Mouse (Mus musculus): ENCODE measurements around the gene Olfr1090. TPM values are rescaled to one million over a fixed set of nuclear protein-coding genes. Genes with fewer than 3 reads are reported as not detected.

The Olfr1090 gene
- not detected in 2 replicates for total RNA-seq (2021)
- long read RNA-seq, experiment 1 = 0 reads
- long read RNA-seq, experiment 2 = 0 reads

GRCm38 (mm10) chr2:86758893-86759292, at the start of gene Olfr1090:
Gene Olfr1090, minus strand, starts transcription at chr2:86758993.
- no peak for DNase-seq

GRCm38 (mm10) chr2:86782179-86782578, 23.4 kb upstream of the Olfr1090 start, which contains the start of gene Olfr1093:
Gene Olfr1093, plus strand, starts transcription at chr2:86782479.
- no peak for DNase-seq

GRCm38 (mm10) chr2:86761050-86761449, 2.3 kb upstream of the Olfr1090 start:
- DNase-seq = no peak

GRCm38 (mm10) chr2:86733601-86734000, 25.2 kb downstream of the Olfr1090 start, which contains the start of gene Olfr1089:
Gene Olfr1089, minus strand, starts transcription at chr2:86733701.
- no peak for DNase-seq

Other genes with a start within 250 kb of the Olfr1090 start
- not detected in 2 replicates for gene Olfr1079, start 216.5 kb downstream of the Olfr1090 start, total RNA-seq (2021)
- gene Olfr1080, start 200.8 kb downstream of the Olfr1090 start, total RNA-seq (2021) = not detected in 2 replicates
- gene Olfr1082, start 160.0 kb downstream of the Olfr1090 start, total RNA-seq (2021) = not detected in 2 replicates
- not detected in 2 replicates for gene Olfr1084, start 119.3 kb downstream of the Olfr1090 start, total RNA-seq (2021)
- not detected in 2 replicates for gene Olfr1085, start 97.0 kb downstream of the Olfr1090 start, total RNA-seq (2021)
- gene Olfr1086, start 78.9 kb downstream of the Olfr1090 start, total RNA-seq (2021) = not detected in 2 replicates
- not detected in 2 replicates for gene Olfr1087, start 60.6 kb downstream of the Olfr1090 start, total RNA-seq (2021)
- gene Olfr1089, start 25.3 kb downstream of the Olfr1090 start, total RNA-seq (2021) = not detected in 2 replicates
- gene Olfr1093, start 23.5 kb upstream of the Olfr1090 start, total RNA-seq (2021) = not detected in 2 replicates
- not detected in 2 replicates for gene Olfr141, start 51.0 kb upstream of the Olfr1090 start, total RNA-seq (2021)
- not detected in 2 replicates for gene Olfr1094, start 65.7 kb upstream of the Olfr1090 start, total RNA-seq (2021)
- not detected in 2 replicates for gene Olfr1095, start 92.7 kb upstream of the Olfr1090 start, total RNA-seq (2021)
- not detected in 2 replicates for gene Gm13723, start 115.8 kb upstream of the Olfr1090 start, total RNA-seq (2021)
- gene Olfr1097, start 133.2 kb upstream of the Olfr1090 start, total RNA-seq (2021) = not detected in 2 replicates
- not detected in 2 replicates for gene Olfr1098, start 165.6 kb upstream of the Olfr1090 start, total RNA-seq (2021)
- not detected in 2 replicates for gene Olfr1099, start 201.7 kb upstream of the Olfr1090 start, total RNA-seq (2021)
- not detected in 2 replicates for gene Olfr1100, start 221.0 kb upstream of the Olfr1090 start, total RNA-seq (2021)
- not detected in 2 replicates for gene Olfr1101, start 232.2 kb upstream of the Olfr1090 start, total RNA-seq (2021)
- gene Olfr1102, start 239.4 kb upstream of the Olfr1090 start, total RNA-seq (2021) = not detected in 2 replicates

Measured in adrenal gland, postnatal 14 days (tissue).